Mouse (Mus musculus) lung, embryonic 15.5 days (tissue): Measurements from ENCODE around the gene Cfap43. TPM values are rescaled to one million over a fixed set of nuclear protein-coding genes. Genes with fewer than 3 reads are reported as not detected.

Experiments used
- ATAC-seq: fragments of 200-750 bp; cut with Nextera tagmentation; 2 replicates; pipeline ENCODE4 v1.8.0; 2017; ENCODE audit warnings: moderate number of reproducible peaks, borderline replicate concordance; ENCODE audit not compliant: low FRiP score, low TSS enrichment; ENCODE audit errors: extremely low read depth
- H3K27ac ChIP-seq: fragments of 300-500 bp; sonication (generic); 2 replicates; pipeline ENCODE4 v1.5.1; 2015; ENCODE audit warnings: moderate library complexity, mild to moderate bottlenecking, inconsistent platforms
- H3K27me3 ChIP-seq: fragments of 300-500 bp; sonication (generic); 2 replicates; pipeline ENCODE4 v1.6.1; 2015; ENCODE audit warnings: inconsistent platforms
- H3K36me3 ChIP-seq: fragments of 300-500 bp; sonication (generic); 2 replicates; pipeline ENCODE4 v1.6.1; 2015; ENCODE audit warnings: inconsistent platforms
- H3K4me1 ChIP-seq: fragments of 300-500 bp; sonication (generic); 2 replicates; pipeline ENCODE4 v1.6.1; 2015; ENCODE audit warnings: inconsistent platforms
- H3K4me2 ChIP-seq: fragments of 300-500 bp; sonication (generic); 2 replicates; pipeline ENCODE4 v1.6.1; 2015; ENCODE audit warnings: inconsistent platforms, mild to moderate bottlenecking, moderate library complexity
- H3K4me3 ChIP-seq: fragments of 300-500 bp; sonication (generic); 2 replicates; pipeline ENCODE4 v1.5.1; 2015; ENCODE audit warnings: mild to moderate bottlenecking, inconsistent platforms
- H3K9ac ChIP-seq: fragments of 300-500 bp; sonication (generic); 2 replicates; pipeline ENCODE4 v1.6.1; 2015; ENCODE audit warnings: inconsistent platforms
- H3K9me3 ChIP-seq: fragments of 300-500 bp; sonication (generic); 2 replicates; pipeline ENCODE4 v1.6.1; 2016; ENCODE audit warnings: inconsistent platforms
- WGBS: fragments of 180-500 bp; shearing (Covaris S2); methylation state at CpG from one replicate; pipeline ENCODE4 v1.1.7; 2015; 5-methylcytosine and 5-hydroxymethylcytosine counted together
- polyA plus RNA-seq: library from polyadenylated mRNA; unstranded; fragments of >200 nt; fragmentation: Nextera tagmentation; extraction: Ambion mirVana; gene quantifications from 2 replicates; pipeline ENCODE4 v1.2.1, GENCODE M21; 2015

Gene Cfap43
- polyA plus RNA-seq, 1 experiment from 2014 or later = 0.86 TPM

DNA sequence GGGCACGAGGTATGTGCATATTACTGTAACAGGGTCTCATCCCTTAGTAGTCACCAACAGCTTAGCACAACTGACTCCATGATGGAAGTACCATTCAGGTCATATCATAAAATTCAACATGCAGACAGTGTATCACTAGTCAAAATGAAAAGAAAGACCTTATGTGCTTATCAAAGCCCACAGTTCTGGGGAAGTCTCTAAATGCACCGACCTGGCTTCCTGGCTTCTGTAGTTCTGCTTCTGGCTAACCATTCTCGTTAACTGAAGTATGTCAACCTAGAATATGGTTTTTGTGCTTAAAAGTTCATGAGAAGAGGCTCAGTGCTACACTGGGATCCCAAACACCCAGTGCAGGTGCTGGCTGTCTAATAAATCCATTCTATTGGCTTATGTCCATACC, 199.9 kb downstream of the Cfap43 start:
- WGBS = 85% methylated on average over 3 of the region's 3 CpGs
- no peaks in the 10 kb centered on the region for H3K36me3 ChIP-seq
- no peak for ATAC-seq

GRCm38 (mm10) chr19:47716144-47716543, 202.9 kb downstream of the Cfap43 start:
- Histone ChIP-seq H3K9me3 (no peaks in the 10 kb centered on the region; the same call in 1 of the 2 replicates), H3K27ac (no peak overlapping the region), H3K27me3 (no peaks in the 10 kb centered on the region), H3K4me3 (no peak overlapping the region), H3K36me3 (no peaks in the 10 kb centered on the region), H3K4me2 (no peak overlapping the region), H3K4me1 (no peaks in the 10 kb centered on the region), H3K9ac (no peak overlapping the region)
- ATAC-seq = no peak
- 62% methylated on average over 2 of the region's 2 CpGs for WGBS

More for the DNA sequence above, 199.9 kb downstream of the Cfap43 start:
- Histone ChIP-seq H3K4me1 (no peaks in the 10 kb centered on the region), H3K9ac (no peak overlapping the region), H3K4me2 (no peak overlapping the region), H3K4me3 (no peak overlapping the region), H3K9me3 (no peaks in the 10 kb centered on the region; the same call in 1 of the 2 replicates), H3K27ac (no peak overlapping the region), H3K27me3 (no peaks in the 10 kb centered on the region)

DNA sequence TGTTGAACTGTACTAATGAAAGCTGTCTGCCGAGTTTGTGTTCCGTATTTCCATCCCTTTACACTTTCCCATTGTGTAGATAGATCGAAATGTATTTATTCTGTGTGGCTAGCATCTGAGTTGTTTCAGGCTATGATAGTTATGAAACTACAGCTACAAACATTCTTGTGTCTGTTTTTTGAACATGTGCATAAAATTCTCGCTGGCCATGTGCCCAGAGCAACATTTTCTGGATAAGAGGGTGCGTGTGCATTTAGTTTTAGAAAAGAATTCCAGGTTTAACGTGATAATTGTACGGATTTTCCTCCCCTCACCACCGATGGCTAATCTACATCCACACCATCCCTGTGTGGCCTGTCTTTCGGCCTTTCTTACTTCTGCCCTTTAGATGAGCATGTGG, 205.6 kb downstream of the Cfap43 start:
- ATAC-seq = no peak
- H3K27ac ChIP-seq = no peak overlapping the region
- H3K9ac ChIP-seq = no peak overlapping the region
- no peaks in the 10 kb centered on the region for H3K36me3 ChIP-seq
- no peaks in the 10 kb centered on the region for H3K4me1 ChIP-seq
- no peak overlapping the region for H3K4me3 ChIP-seq
- no peaks in the 10 kb centered on the region; the same call in 1 of the 2 replicates for H3K9me3 ChIP-seq
- 61% methylated on average over 9 of the region's 9 CpGs for WGBS
- H3K27me3 ChIP-seq = no peaks in the 10 kb centered on the region
- no peak overlapping the region for H3K4me2 ChIP-seq

- Histone ChIP-seq H3K4me1 (0 out of 2 replicates have a peak, but pooled peaks cover 3% of the 10 kb centered on the region), H3K27ac (no peak overlapping the region), H3K9ac (no peak overlapping the region), H3K9me3 (no peaks in the 10 kb centered on the region), H3K27me3 (no peaks in the 10 kb centered on the region), H3K4me3 (no peak overlapping the region), H3K4me2 (no peak overlapping the region), H3K36me3 (no peaks in the 10 kb centered on the region)
- WGBS = 76% methylated on average over 4 of the region's 4 CpGs
- ATAC-seq = no peak
Measured at GRCm38 (mm10) chr19:47710376-47710775, 208.7 kb downstream of the Cfap43 start.

- Histone ChIP-seq H3K27me3 (no peaks in the 10 kb centered on the region), H3K9me3 (no peaks in the 10 kb centered on the region), H3K4me1 (peaks cover 12% of the 10 kb centered on the region; the same call in 1 of the 2 replicates), H3K27ac (no peak overlapping the region), H3K36me3 (no peaks in the 10 kb centered on the region), H3K9ac (no peak overlapping the region), H3K4me2 (no peak overlapping the region), H3K4me3 (no peak overlapping the region)
- WGBS = 87% methylated on average over 8 of the region's 8 CpGs
- ATAC-seq = no peak
Measured at GRCm38 (mm10) chr19:47705772-47706309, 213.2 kb downstream of the Cfap43 start.

DNA sequence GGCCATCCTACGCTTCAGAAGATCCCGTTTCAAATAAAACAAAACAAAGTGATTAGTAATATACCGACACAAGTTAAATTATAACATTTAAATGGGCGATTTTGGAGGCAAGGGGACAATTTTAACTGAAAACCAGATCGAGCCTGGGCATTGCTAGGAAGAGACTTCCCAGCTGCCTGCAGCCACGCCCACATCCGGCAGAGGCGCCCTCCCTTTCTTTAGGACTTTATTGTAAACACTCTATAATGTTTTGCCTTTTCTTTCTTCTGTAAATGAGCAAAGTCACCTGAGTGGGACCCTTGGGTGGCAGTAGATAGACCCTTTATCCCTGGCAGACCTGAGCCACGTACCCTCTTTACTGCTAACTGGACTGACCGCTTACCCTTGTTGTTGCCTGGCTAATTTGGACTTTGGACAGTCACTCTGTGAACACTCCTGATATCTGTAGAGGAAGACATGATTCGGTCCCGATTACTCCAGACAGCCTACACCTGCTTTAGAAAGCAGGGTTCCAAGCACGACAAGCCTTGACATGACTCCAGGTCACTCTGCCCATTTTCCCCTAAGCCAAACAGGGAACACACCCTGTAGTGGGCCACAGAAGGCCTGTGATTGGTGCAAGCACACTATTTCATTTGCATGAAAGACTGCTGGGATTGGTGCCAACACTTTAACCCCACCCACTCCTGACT, 213.9 kb downstream of the Cfap43 start:
- H3K27me3 ChIP-seq = no peaks in the 10 kb centered on the region
- peaks cover 14% of the 10 kb centered on the region; the same call in 1 of the 2 replicates for H3K4me1 ChIP-seq
- 62% methylated on average over 13 of the region's 13 CpGs for WGBS
- H3K36me3 ChIP-seq = no peaks in the 10 kb centered on the region
- no peak overlapping the region for H3K4me2 ChIP-seq
- no peak overlapping the region for H3K9ac ChIP-seq
- no peak overlapping the region for H3K27ac ChIP-seq
- no peak overlapping the region for H3K4me3 ChIP-seq
- H3K9me3 ChIP-seq = no peaks in the 10 kb centered on the region
- no peak for ATAC-seq

- no peak for ATAC-seq
- Histone ChIP-seq H3K9me3 (no peaks in the 10 kb centered on the region), H3K4me3 (no peak overlapping the region), H3K27me3 (no peaks in the 10 kb centered on the region), H3K27ac (no peak overlapping the region), H3K4me2 (no peak overlapping the region), H3K36me3 (no peaks in the 10 kb centered on the region), H3K4me1 (peaks cover 12% of the 10 kb centered on the region; the same call in 1 of the 2 replicates), H3K9ac (no peak overlapping the region)
- WGBS = 74% methylated on average over 8 of the region's 8 CpGs
Measured at GRCm38 (mm10) chr19:47700509-47700908, 218.6 kb downstream of the Cfap43 start.

- Histone ChIP-seq H3K9ac (no peak overlapping the region), H3K36me3 (no peaks in the 10 kb centered on the region), H3K4me1 (peaks cover 10% of the 10 kb centered on the region; the same call in 1 of the 2 replicates), H3K9me3 (no peaks in the 10 kb centered on the region), H3K27ac (no peak overlapping the region), H3K27me3 (no peaks in the 10 kb centered on the region), H3K4me3 (no peak overlapping the region), H3K4me2 (no peak overlapping the region)
- whole genome bisulfite sequencing = 31% methylated on average over 9 of the region's 9 CpGs
- ATAC-seq = no peak
Measured at GRCm38 (mm10) chr19:47699743-47700142, 219.3 kb downstream of the Cfap43 start.

- no peak overlapping the region for H3K4me2 ChIP-seq
- H3K27ac ChIP-seq = no peak overlapping the region
- no peak for ATAC-seq
- no peaks in the 10 kb centered on the region for H3K27me3 ChIP-seq
- 74% methylated on average over 9 of the region's 9 CpGs for WGBS
- H3K9ac ChIP-seq = no peak overlapping the region
- H3K9me3 ChIP-seq = no peaks in the 10 kb centered on the region
- peaks cover 10% of the 10 kb centered on the region; the same call in 1 of the 2 replicates for H3K4me1 ChIP-seq
- no peak overlapping the region for H3K4me3 ChIP-seq
- no peaks in the 10 kb centered on the region for H3K36me3 ChIP-seq
Measured at GRCm38 (mm10) chr19:47698266-47698665, 220.8 kb downstream of the Cfap43 start.

- Histone ChIP-seq H3K4me1 (peaks cover 10% of the 10 kb centered on the region; the same call in 1 of the 2 replicates), H3K4me2 (no peak overlapping the region), H3K9ac (no peak overlapping the region), H3K9me3 (no peaks in the 10 kb centered on the region), H3K4me3 (no peak overlapping the region), H3K27ac (no peak overlapping the region), H3K36me3 (no peaks in the 10 kb centered on the region), H3K27me3 (no peaks in the 10 kb centered on the region)
- WGBS = 87% methylated on average over 11 of the region's 11 CpGs
- ATAC-seq = no peak
Measured at GRCm38 (mm10) chr19:47697067-47697466, 222.0 kb downstream of the Cfap43 start.

- ATAC-seq = no peak
- 92% methylated on average over 8 of the region's 8 CpGs for WGBS
- H3K4me3 ChIP-seq = no peak overlapping the region
Measured at GRCm38 (mm10) chr19:47696411-47696810, 222.7 kb downstream of the Cfap43 start.

GRCm38 (mm10) chr19:47695725-47696124, 223.4 kb downstream of the Cfap43 start:
- Histone ChIP-seq H3K4me1 (0 out of 2 replicates have a peak, but pooled peaks cover under 1% of the 10 kb centered on the region), H3K36me3 (no peaks in the 10 kb centered on the region), H3K4me2 (no peak overlapping the region), H3K9ac (no peak overlapping the region), H3K27me3 (no peaks in the 10 kb centered on the region), H3K9me3 (no peaks in the 10 kb centered on the region), H3K4me3 (no peak overlapping the region), H3K27ac (no peak overlapping the region)
- 77% methylated on average over 6 of the region's 6 CpGs for WGBS
- ATAC-seq = no peak

More at GRCm38 (mm10) chr19:47696411-47696810, 222.7 kb downstream of the Cfap43 start:
- H3K4me2 ChIP-seq = no peak overlapping the region
- H3K36me3 ChIP-seq = no peaks in the 10 kb centered on the region
- H3K27ac ChIP-seq = no peak overlapping the region
- no peak overlapping the region for H3K9ac ChIP-seq
- H3K9me3 ChIP-seq = no peaks in the 10 kb centered on the region
- H3K27me3 ChIP-seq = no peaks in the 10 kb centered on the region
- peaks cover 8% of the 10 kb centered on the region; the same call in 1 of the 2 replicates for H3K4me1 ChIP-seq
